Mouse (Mus musculus) liver, embryonic 14.5 days (tissue): ENCODE measurements around the gene Myocd. TPM values are rescaled to one million over a fixed set of nuclear protein-coding genes. Genes with fewer than 3 reads are reported as not detected.

Experiments
- ATAC-seq: fragments of 200-750 bp; cut with Nextera tagmentation; 2 replicates; pipeline ENCODE4 v1.8.0; 2017; ENCODE audit warnings: moderate number of reproducible peaks, mild to moderate bottlenecking, moderate library complexity; ENCODE audit not compliant: insufficient read depth
- DNase-seq, 3 experiments: peaks; one replicate each; pipeline ENCODE4 v3.0.0-alpha.2; 2012 to 2013; ENCODE audit warnings: low read depth in 3 of 3, low spot score in 3 of 3
- H3K27ac ChIP-seq: fragments of 300-500 bp; sonication (generic); 2 replicates; pipeline ENCODE4 v1.5.1; 2014; ENCODE audit warnings: moderate library complexity, mild to moderate bottlenecking, control low read depth, inconsistent platforms
- H3K27me3 ChIP-seq: fragments of 300-500 bp; sonication (generic); 2 replicates; pipeline ENCODE4 v1.6.1; 2014; ENCODE audit warnings: mild to moderate bottlenecking, low read length, moderate library complexity; ENCODE audit not compliant: control insufficient read depth, insufficient read depth
- H3K36me3 ChIP-seq: fragments of 300-500 bp; sonication (generic); replicated peaks from 2 replicates; pipeline ENCODE4 v1.6.1; 2014; ENCODE audit warnings: low read depth; ENCODE audit not compliant: control insufficient read depth, insufficient read depth
- H3K4me1 ChIP-seq, 2 experiments: fragments of 200-500 bp in 1 of 2; fragments of 300-500 bp in 1 of 2; sonication (generic) in 1 of 2; replicated peaks; 2 replicates each; pipeline ENCODE4 v1.6.1; 2012 to 2014; ENCODE audit warnings: antibody characterized with exemption in 1 of 2, inconsistent platforms in 1 of 2, low read length in 1 of 2; ENCODE audit not compliant: control insufficient read depth in 2 of 2, insufficient read depth in 2 of 2
- H3K4me2 ChIP-seq: fragments of 300-500 bp; sonication (generic); 2 replicates; pipeline ENCODE4 v1.6.1; 2014; ENCODE audit warnings: low read depth, mild to moderate bottlenecking, control low read depth, moderate library complexity
- H3K4me3 ChIP-seq, 2 experiments: fragments of 200-500 bp in 1 of 2; fragments of 300-500 bp in 1 of 2; sonication (generic) in 1 of 2; 2 replicates each; pipeline ENCODE4 v1.5.1; 2012 to 2014; ENCODE audit warnings: low read depth in 2 of 2, low read length in 2 of 2, mild to moderate bottlenecking in 2 of 2, control low read depth in 1 of 2, inconsistent platforms in 1 of 2, moderate library complexity in 1 of 2; ENCODE audit not compliant: insufficient read depth in 1 of 2
- H3K9ac ChIP-seq: fragments of 300-500 bp; sonication (generic); replicated peaks from 2 replicates; pipeline ENCODE4 v1.6.1; 2014; ENCODE audit warnings: mild to moderate bottlenecking, control low read depth, moderate library complexity
- H3K9me3 ChIP-seq: fragments of 300-500 bp; sonication (generic); 2 replicates; pipeline ENCODE4 v1.6.1; 2016; ENCODE audit warnings: low read length, mixed read lengths; ENCODE audit not compliant: control insufficient read depth
- CTCF ChIP-seq: IDR thresholded peaks from 2 replicates; pipeline ENCODE4 v1.5.1; 2016; ENCODE audit warnings: antibody characterized with exemption, low read depth, control low read depth
- EP300 ChIP-seq: IDR thresholded peaks from 2 replicates; pipeline ENCODE4 v1.6.1; 2016; ENCODE audit warnings: antibody characterized with exemption, low read depth
- WGBS: fragments of 180-500 bp; shearing (Covaris S2); extraction: QIAGEN DNeasy Blood & Tissue Kit; methylation state at CpG from one replicate; pipeline ENCODE4 v1.1.7; 2014; ENCODE audit not compliant: insufficient replicate concordance; 5-methylcytosine and 5-hydroxymethylcytosine counted together
- polyA plus RNA-seq, 2 experiments: library from polyadenylated mRNA; depleted of rRNA in 1 of 2; stranded (reverse) in 1 of 2; unstranded in 1 of 2; fragments of >200 nt; fragmentation: Nextera tagmentation in 1 of 2; extraction: Ambion mirVana in 1 of 2; gene quantifications; 2 replicates each; pipeline versions ENCODE4 v1.2.1 to v1.2.3; 2012 to 2014

Myocd gene
- polyA plus RNA-seq (2012; rRNA removed) = 0.05 and 0.11 TPM in 2 replicates
- polyA plus RNA-seq (2014; fragmentation: Nextera tagmentation; extraction: Ambion mirVana) = 0.04 TPM in 1 of 2 replicates, not detected in the other

DNA sequence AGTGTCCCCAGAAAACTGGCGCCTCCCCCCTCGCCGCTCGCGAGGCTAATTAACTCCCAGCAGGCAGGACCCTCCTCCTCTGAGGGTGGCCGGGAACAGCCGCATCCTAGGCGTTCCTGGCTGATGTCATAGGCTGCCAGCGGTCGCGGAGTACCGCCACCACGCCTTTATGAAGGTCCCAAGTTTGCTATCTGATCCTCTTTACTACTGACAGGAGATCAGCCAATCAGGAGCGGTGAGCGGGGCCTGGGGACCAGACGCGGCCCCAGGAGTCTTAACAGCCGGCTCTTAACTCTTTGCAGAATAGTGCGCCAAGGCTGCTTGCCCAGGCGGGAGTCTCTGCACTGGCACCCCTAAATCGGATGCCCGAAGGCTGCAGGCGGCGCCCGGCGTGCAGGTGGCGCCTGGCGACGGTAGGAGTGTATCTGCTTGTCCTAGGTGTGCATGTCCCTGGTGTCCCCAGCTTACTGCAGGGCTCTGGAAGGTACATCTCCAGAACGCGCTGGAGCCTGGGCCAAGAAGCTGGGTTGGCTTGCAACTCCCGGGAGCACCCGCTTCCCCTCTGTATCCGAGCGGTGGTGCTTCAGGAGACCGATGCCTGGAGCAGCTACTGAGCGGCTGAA is at the start of gene Myocd:
TSS of gene Myocd (minus strand) at position 139 of the 623 bp plus-strand sequence.
- DNase-seq = no peak
- H3K27me3 ChIP-seq = peaks cover 15% of the 10 kb centered on the region
- under 1% methylated on average over 37 of the region's 37 CpGs for WGBS
- no peak for ATAC-seq
- TF ChIP-seq CTCF (no peak), EP300 (no peak)
- H3K4me3 ChIP-seq = no peak within 1 kb of the TSS
- no peaks in the 10 kb centered on the region for H3K9me3 ChIP-seq
- H3K36me3 ChIP-seq = no peaks in the 10 kb centered on the region
- H3K27ac ChIP-seq = no peak within 1 kb of the TSS
- no peaks in the 10 kb centered on the region for H3K4me1 ChIP-seq
- H3K4me2 ChIP-seq = no peak within 1 kb of the TSS
- no peak within 1 kb of the TSS for H3K9ac ChIP-seq

GRCm38 (mm10) chr11:65303824-65304223 is 34.0 kb upstream of the Myocd start:
- H3K4me3 ChIP-seq = no peak overlapping the region
- H3K4me2 ChIP-seq = no peak overlapping the region
- no peaks in the 10 kb centered on the region for H3K9me3 ChIP-seq
- WGBS = 17% methylated on average over 3 of the region's 3 CpGs
- TF ChIP-seq CTCF (no peak), EP300 (no peak)
- ATAC-seq (no peak), DNase-seq (no peak)
- no peak overlapping the region for H3K27ac ChIP-seq
- H3K9ac ChIP-seq = no peak overlapping the region
- no peaks in the 10 kb centered on the region for H3K4me1 ChIP-seq
- H3K36me3 ChIP-seq = no peaks in the 10 kb centered on the region
- H3K27me3 ChIP-seq = no peaks in the 10 kb centered on the region

GRCm38 (mm10) chr11:65294128-65294833 is 24.5 kb upstream of the Myocd start:
- no peaks in the 10 kb centered on the region for H3K9me3 ChIP-seq
- no peaks in the 10 kb centered on the region for H3K27me3 ChIP-seq
- 65% methylated on average over 10 of the region's 10 CpGs for WGBS
- no peaks in the 10 kb centered on the region; a peak in 1 of 4 replicates for H3K4me1 ChIP-seq
- H3K9ac ChIP-seq = no peak overlapping the region
- H3K4me3 ChIP-seq = no peak overlapping the region
- TF ChIP-seq EP300 (no peak), CTCF (no peak)
- no peak overlapping the region for H3K4me2 ChIP-seq
- ATAC-seq (no peak), DNase-seq (no peak)
- H3K27ac ChIP-seq = no peak overlapping the region
- no peaks in the 10 kb centered on the region for H3K36me3 ChIP-seq

DNA sequence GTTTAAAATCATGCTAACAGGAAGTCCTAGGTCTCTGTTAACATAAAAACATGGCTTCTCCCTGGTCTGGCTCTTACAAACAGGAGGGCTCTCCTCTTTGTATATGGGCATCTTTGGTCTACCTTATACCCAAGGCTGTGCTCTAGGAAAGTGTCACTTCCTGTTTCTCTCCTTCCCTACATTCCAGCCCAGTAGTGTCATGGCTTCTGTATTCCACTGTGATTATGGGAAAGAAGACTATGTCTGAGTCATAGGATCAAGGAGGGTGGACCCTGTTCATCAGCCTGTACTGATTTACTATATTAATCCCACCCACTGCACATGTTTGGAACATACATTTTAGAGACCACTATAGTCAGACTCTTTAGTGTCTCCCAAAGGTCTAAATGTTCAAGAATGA is 23.2 kb upstream of the Myocd start:
- Histone ChIP-seq H3K4me1 (no peaks in the 10 kb centered on the region; a peak in 1 of 4 replicates), H3K36me3 (no peaks in the 10 kb centered on the region), H3K27me3 (no peaks in the 10 kb centered on the region), H3K4me2 (no peak overlapping the region), H3K9ac (no peak overlapping the region), H3K4me3 (no peak overlapping the region), H3K27ac (no peak overlapping the region), H3K9me3 (no peaks in the 10 kb centered on the region)
- no peak for ATAC-seq
- DNase-seq = no peak
- TF ChIP-seq EP300 = no peak
- no peak for TF ChIP-seq CTCF

DNA sequence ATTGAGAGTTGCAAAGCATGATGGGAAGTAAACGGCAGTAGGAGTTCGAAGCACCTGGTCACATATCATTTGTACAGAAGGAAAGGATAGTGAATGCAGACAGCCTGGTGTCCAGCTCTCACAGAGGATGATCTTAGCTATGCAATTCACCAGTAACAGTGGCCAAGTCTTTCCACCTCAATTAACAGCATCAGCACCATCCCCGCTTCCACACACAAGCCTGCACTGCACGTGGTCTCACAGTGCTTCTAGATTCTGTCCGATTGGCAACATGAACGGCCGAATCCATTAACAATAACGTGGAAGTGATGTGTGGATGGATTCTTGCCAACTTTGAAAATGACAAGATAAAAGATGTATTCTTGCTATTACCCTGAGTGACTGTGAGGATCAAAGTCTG is 17.9 kb upstream of the Myocd start:
- no peaks in the 10 kb centered on the region for H3K36me3 ChIP-seq
- TF ChIP-seq CTCF (no peak), EP300 (no peak)
- no peak overlapping the region for H3K27ac ChIP-seq
- no peaks in the 10 kb centered on the region for H3K27me3 ChIP-seq
- ATAC-seq (no peak), DNase-seq (no peak)
- no peak overlapping the region for H3K9ac ChIP-seq
- H3K4me3 ChIP-seq = no peak overlapping the region
- 72% methylated on average over 8 of the region's 8 CpGs for WGBS
- no peaks in the 10 kb centered on the region for H3K4me1 ChIP-seq
- no peak overlapping the region for H3K4me2 ChIP-seq
- no peaks in the 10 kb centered on the region for H3K9me3 ChIP-seq
